Mouse (Mus musculus): Measurements from ENCODE around the gene Klf1. TPM values are rescaled to one million over a fixed set of nuclear protein-coding genes. Genes with fewer than 3 reads are reported as not detected.

The Klf1 gene
- total RNA-seq (2023): not detected

GRCm38 (mm10) chr8:84901752-84902151 is at the start of gene Klf1:
Klf1 (plus strand) TSS chr8:84901928.

GRCm38 (mm10) chr8:84856864-84857441 is 44.8 kb upstream of the Klf1 start, which contains the start of gene Farsa:
Farsa (plus strand) TSS chr8:84856989.

GRCm38 (mm10) chr8:84871376-84872308 is 30.1 kb upstream of the Klf1 start, which contains the start of gene Syce2:
Syce2 (plus strand) TSS chr8:84872111.

GRCm38 (mm10) chr8:84893709-84894134 is 8.0 kb upstream of the Klf1 start, which contains the start of gene Gcdh:
Gcdh (minus strand) TSS chr8:84893921.

GRCm38 (mm10) chr8:84908421-84909161 is 6.9 kb downstream of the Klf1 start, which contains the start of gene Dnase2a:
Dnase2a (plus strand) TSS chr8:84908560.

GRCm38 (mm10) chr8:84936962-84937546 is 35.3 kb downstream of the Klf1 start, which contains the start of gene Mast1:
Mast1 (minus strand) TSS chr8:84937359.

GRCm38 (mm10) chr8:84946528-84947240 is 45.0 kb downstream of the Klf1 start, which contains the start of gene Rtbdn:
Rtbdn (plus strand) TSS chr8:84946991.

Other genes with a start within 250 kb of the Klf1 start
- gene Ier2, start 239.1 kb upstream of the Klf1 start, total RNA-seq (2023): 302 TPM
- gene Trmt1, start 215.6 kb upstream of the Klf1 start, total RNA-seq (2023): 172 TPM
- 43.7 TPM for gene Nacc1, start 214.1 kb upstream of the Klf1 start, total RNA-seq (2023)
- 5.6 TPM for gene Lyl1, start 200.5 kb upstream of the Klf1 start, total RNA-seq (2023)
- gene G430095P16Rik, start 178.9 kb upstream of the Klf1 start, total RNA-seq (2023): 9.3 TPM
- 5.2 TPM for gene Nfix, start 101.6 kb upstream of the Klf1 start, total RNA-seq (2023)
- gene Dand5, start 79.1 kb upstream of the Klf1 start, total RNA-seq (2023): 4.1 TPM
- gene Gadd45gip1, start 70.4 kb upstream of the Klf1 start, total RNA-seq (2023): 18.2 TPM
- gene Rad23a, start 61.3 kb upstream of the Klf1 start, total RNA-seq (2023): 63.9 TPM
- 412 TPM for gene Calr, start 55.0 kb upstream of the Klf1 start, total RNA-seq (2023)
- gene Farsa, start 44.9 kb upstream of the Klf1 start, total RNA-seq (2023): 72.0 TPM
- gene Syce2, start 29.8 kb upstream of the Klf1 start, total RNA-seq (2023): 2.4 TPM
- gene Gcdh, start 8.0 kb upstream of the Klf1 start, total RNA-seq (2023): 26.5 TPM
- gene Dnase2a, start 6.6 kb downstream of the Klf1 start, total RNA-seq (2023): 10.5 TPM
- 0.09 TPM for gene Mast1, start 35.4 kb downstream of the Klf1 start, total RNA-seq (2023)
- gene Rtbdn, start 45.1 kb downstream of the Klf1 start, total RNA-seq (2023): not detected
- not detected for gene Gm49661, start 67.5 kb downstream of the Klf1 start, total RNA-seq (2023)
- gene Prdx2, start 67.7 kb downstream of the Klf1 start, total RNA-seq (2023): 33.6 TPM
- gene Rnaseh2a, start 67.8 kb downstream of the Klf1 start, total RNA-seq (2023): 47.9 TPM
- gene Junb, start 76.8 kb downstream of the Klf1 start, total RNA-seq (2023): 1,294 TPM
- gene Hook2, start 88.7 kb downstream of the Klf1 start, total RNA-seq (2023): 4.6 TPM
- gene Best2, start 112.6 kb downstream of the Klf1 start, total RNA-seq (2023): not detected
- 64.1 TPM for gene Asna1, start 123.4 kb downstream of the Klf1 start, total RNA-seq (2023)
- 173 TPM for gene Trir, start 124.9 kb downstream of the Klf1 start, total RNA-seq (2023)
- 75.7 TPM for gene Tnpo2, start 135.0 kb downstream of the Klf1 start, total RNA-seq (2023)
- 7.7 TPM for gene Fbxw9, start 158.1 kb downstream of the Klf1 start, total RNA-seq (2023)
- not detected for gene Gm5741, start 166.1 kb downstream of the Klf1 start, total RNA-seq (2023)
- gene Dhps, start 169.8 kb downstream of the Klf1 start, total RNA-seq (2023): 88.6 TPM
- gene Wdr83os, start 178.8 kb downstream of the Klf1 start, total RNA-seq (2023): 52.7 TPM
- 13.4 TPM for gene Wdr83, start 179.4 kb downstream of the Klf1 start, total RNA-seq (2023)
- 94.9 TPM for gene Man2b1, start 181.3 kb downstream of the Klf1 start, total RNA-seq (2023)
- not detected for gene Zfp791, start 221.2 kb downstream of the Klf1 start, total RNA-seq (2023)
- gene Cks1brt, start 250.0 kb downstream of the Klf1 start, total RNA-seq (2023): not detected